Mouse (Mus musculus) erythroblast, adult 5-6 weeks (primary cell): ENCODE measurements around the gene Slc6a6. TPM values are rescaled to one million over a fixed set of nuclear protein-coding genes. Genes with fewer than 3 reads are reported as not detected.

Experiments used
- total RNA-seq, 2 experiments: library from RNA; stranded (forward) in 1 of 2; stranded (reverse) in 1 of 2; fragments of 150-400 nt in 1 of 2; fragments of 200-764, 138-1000 nt in 1 of 2; gene quantifications; 2 replicates each; pipeline versions ENCODE4 v1.2.3 to v1.2.4; 2015 to 2017; ENCODE audit warnings: low replicate concordance in 2 of 2

Slc6a6 gene
- total RNA-seq, 2 experiments from 2014 or later = 11.6 to 12.1 TPM

Other genes starting within 250 kb of the Slc6a6 start
- gene Chchd4, start 210.5 kb upstream of the Slc6a6 start, total RNA-seq (2015; ENCODE audit: low replicate concordance) = 2.5 and 6.5 TPM in 2 replicates
- 1.9 and 2.2 TPM in 2 replicates for gene Chchd4, start 210.5 kb upstream of the Slc6a6 start, total RNA-seq (2017; ENCODE audit: low replicate concordance)
- 10.2 and 13.8 TPM in 2 replicates for gene Tmem43, start 210.3 kb upstream of the Slc6a6 start, total RNA-seq (2015; ENCODE audit: low replicate concordance)
- 11.8 and 16.7 TPM in 2 replicates for gene Tmem43, start 210.3 kb upstream of the Slc6a6 start, total RNA-seq (2017; ENCODE audit: low replicate concordance)
- gene Xpc, start 168.2 kb upstream of the Slc6a6 start, total RNA-seq (2015; ENCODE audit: low replicate concordance) = 5.2 and 6.7 TPM in 2 replicates
- gene Xpc, start 168.2 kb upstream of the Slc6a6 start, total RNA-seq (2017; ENCODE audit: low replicate concordance) = 9.1 and 14.7 TPM in 2 replicates
- gene Lsm3, start 168.1 kb upstream of the Slc6a6 start, total RNA-seq (2015; ENCODE audit: low replicate concordance) = 12.7 and 17.1 TPM in 2 replicates
- 41.5 and 78.4 TPM in 2 replicates for gene Lsm3, start 168.1 kb upstream of the Slc6a6 start, total RNA-seq (2017; ENCODE audit: low replicate concordance)
- not detected in 2 replicates for gene Grip2, start 143.2 kb downstream of the Slc6a6 start, total RNA-seq (2015; ENCODE audit: low replicate concordance)
- gene Grip2, start 143.2 kb downstream of the Slc6a6 start, total RNA-seq (2017; ENCODE audit: low replicate concordance) = not detected in 2 replicates
- gene Ccdc174, start 194.0 kb downstream of the Slc6a6 start, total RNA-seq (2015; ENCODE audit: low replicate concordance) = 16.7 and 21.7 TPM in 2 replicates
- gene Ccdc174, start 194.0 kb downstream of the Slc6a6 start, total RNA-seq (2017; ENCODE audit: low replicate concordance) = 23.2 and 48.7 TPM in 2 replicates
- gene 4930590J08Rik, start 218.8 kb downstream of the Slc6a6 start, total RNA-seq (2015; ENCODE audit: low replicate concordance) = not detected in 2 replicates
- gene 4930590J08Rik, start 218.8 kb downstream of the Slc6a6 start, total RNA-seq (2017; ENCODE audit: low replicate concordance) = 0.51 and 1.5 TPM in 2 replicates